Mouse (Mus musculus) hindbrain, embryonic 11.5 days (tissue): ENCODE data around the gene Cuedc1. TPM values are rescaled to one million over a fixed set of nuclear protein-coding genes. Genes with fewer than 3 reads are reported as not detected.

Experiments used
- ATAC-seq: fragments of 200-750 bp; cut with Nextera tagmentation; 2 replicates; pipeline ENCODE4 v1.8.0; 2017; ENCODE audit warnings: mild to moderate bottlenecking, moderate TSS enrichment, moderate library complexity; ENCODE audit not compliant: low FRiP score
- DNase-seq: peaks from one replicate; pipeline ENCODE4 v3.0.0-alpha.2; 2015; ENCODE audit warnings: low spot score
- H3K27ac ChIP-seq: fragments of 300-500 bp; sonication (generic); 2 replicates; pipeline ENCODE4 v1.5.1; 2014; ENCODE audit warnings: mild to moderate bottlenecking, low read depth, low read length
- H3K27me3 ChIP-seq: fragments of 300-500 bp; sonication (generic); 2 replicates; pipeline ENCODE4 v1.6.1; 2014; ENCODE audit warnings: mild to moderate bottlenecking, low read length, moderate library complexity, mixed read lengths; ENCODE audit not compliant: control insufficient read depth, insufficient read depth
- H3K36me3 ChIP-seq: fragments of 300-500 bp; sonication (generic); 2 replicates; pipeline ENCODE4 v1.6.1; 2014; ENCODE audit warnings: mild to moderate bottlenecking, low read length, moderate library complexity, mixed read lengths; ENCODE audit not compliant: control insufficient read depth, insufficient read depth
- H3K4me1 ChIP-seq: fragments of 300-500 bp; sonication (generic); replicated peaks from 2 replicates; pipeline ENCODE4 v1.6.1; 2014; ENCODE audit warnings: low read length, mixed read lengths; ENCODE audit not compliant: control insufficient read depth, insufficient read depth
- H3K4me2 ChIP-seq: fragments of 300-500 bp; sonication (generic); replicated peaks from 2 replicates; pipeline ENCODE4 v1.6.1; 2014; ENCODE audit warnings: mild to moderate bottlenecking, low read depth, low read length
- H3K4me3 ChIP-seq: fragments of 300-500 bp; sonication (generic); 2 replicates; pipeline ENCODE4 v1.5.1; 2014; ENCODE audit warnings: low read depth, low read length
- H3K9ac ChIP-seq: fragments of 300-500 bp; sonication (generic); 2 replicates; pipeline ENCODE4 v1.6.1; 2014; ENCODE audit warnings: low read depth, low read length
- H3K9me3 ChIP-seq: fragments of 300-500 bp; sonication (generic); 2 replicates; pipeline ENCODE4 v1.6.1; 2016; ENCODE audit warnings: low read length; ENCODE audit not compliant: control insufficient read depth
- whole genome bisulfite sequencing: fragments of 180-500 bp; shearing (Covaris S2); extraction: QIAGEN DNeasy Blood & Tissue Kit; methylation state at CpG from one replicate; pipeline ENCODE4 v1.1.7; 2014; 5-methylcytosine and 5-hydroxymethylcytosine counted together
- polyA plus RNA-seq: library from polyadenylated mRNA; unstranded; fragments of >200 nt; fragmentation: Nextera tagmentation; extraction: Ambion mirVana; gene quantifications from 2 replicates; pipeline ENCODE4 v1.2.1, GENCODE M21; 2014

The Cuedc1 gene
- polyA plus RNA-seq, 1 experiment from 2014 or later, result 17.6 TPM

GRCm38 (mm10) chr11:88073343-88073875 is 24.4 kb upstream of the Cuedc1 start:
- DNase-seq, result no peak
- Histone ChIP-seq H3K4me1 (0 out of 2 replicates have a peak, but pooled peaks cover 8% of the 10 kb centered on the region), H3K4me2 (no peak overlapping the region), H3K9me3 (no peaks in the 10 kb centered on the region), H3K27ac (no peak overlapping the region), H3K4me3 (no peak overlapping the region), H3K27me3 (no peaks in the 10 kb centered on the region), H3K9ac (no peak overlapping the region), H3K36me3 (peaks cover 3% of the 10 kb centered on the region; the same call in 1 of the 2 replicates)
- 91% methylated on average over 14 of the region's 14 CpGs for WGBS
- no peak for ATAC-seq

GRCm38 (mm10) chr11:88075701-88076100 is 22.2 kb upstream of the Cuedc1 start:
- no peak overlapping the region for H3K27ac ChIP-seq
- H3K9ac ChIP-seq, result no peak overlapping the region
- no peak overlapping the region for H3K4me3 ChIP-seq
- DNase-seq, result no peak
- no peak for ATAC-seq
- peaks cover 14% of the 10 kb centered on the region; the same call in 1 of the 2 replicates for H3K36me3 ChIP-seq
- H3K4me1 ChIP-seq, result 0 out of 2 replicates have a peak, but pooled peaks cover 5% of the 10 kb centered on the region
- WGBS, result 62% methylated on average over 1 of the region's 1 CpGs
- H3K9me3 ChIP-seq, result no peaks in the 10 kb centered on the region
- no peak overlapping the region for H3K4me2 ChIP-seq
- H3K27me3 ChIP-seq, result no peaks in the 10 kb centered on the region

- no peak for DNase-seq
- H3K4me2 ChIP-seq, result no peak overlapping the region
- no peak for ATAC-seq
- peaks cover 16% of the 10 kb centered on the region; the same call in 1 of the 2 replicates for H3K36me3 ChIP-seq
- H3K9me3 ChIP-seq, result no peaks in the 10 kb centered on the region
- 81% methylated on average over 1 of the region's 1 CpGs for WGBS
- no peak overlapping the region for H3K27ac ChIP-seq
- H3K9ac ChIP-seq, result no peak overlapping the region
- H3K27me3 ChIP-seq, result no peaks in the 10 kb centered on the region
- H3K4me1 ChIP-seq, result 0 out of 2 replicates have a peak, but pooled peaks cover 3% of the 10 kb centered on the region
- no peak overlapping the region for H3K4me3 ChIP-seq
Measured at GRCm38 (mm10) chr11:88076394-88076793, 21.5 kb upstream of the Cuedc1 start.

- no peaks in the 10 kb centered on the region for H3K9me3 ChIP-seq
- WGBS, result 76% methylated on average over 6 of the region's 6 CpGs
- H3K4me3 ChIP-seq, result no peak overlapping the region
- H3K4me1 ChIP-seq, result peaks cover 4% of the 10 kb centered on the region; the same call in 1 of the 2 replicates
- H3K27me3 ChIP-seq, result no peaks in the 10 kb centered on the region
- H3K9ac ChIP-seq, result no peak overlapping the region
- no peak for DNase-seq
- H3K4me2 ChIP-seq, result no peak overlapping the region
- ATAC-seq, result no peak
- H3K27ac ChIP-seq, result no peak overlapping the region
- H3K36me3 ChIP-seq, result 0 out of 2 replicates have a peak, but pooled peaks cover 10% of the 10 kb centered on the region
Measured at GRCm38 (mm10) chr11:88083699-88084098, 14.2 kb upstream of the Cuedc1 start.

GRCm38 (mm10) chr11:88086737-88087627 is 10.9 kb upstream of the Cuedc1 start:
- Histone ChIP-seq H3K36me3 (no peaks in the 10 kb centered on the region), H3K4me2 (peak overlapping the region; percentile 48), H3K27ac (peak overlapping the region; percentile 66; the same call in 1 of the 2 replicates), H3K27me3 (no peaks in the 10 kb centered on the region), H3K9me3 (no peaks in the 10 kb centered on the region), H3K9ac (peak overlapping the region; percentile 12; the same call in 1 of the 2 replicates), H3K4me1 (peaks cover 4% of the 10 kb centered on the region; the same call in 1 of the 2 replicates), H3K4me3 (peak overlapping the region; percentile 22)
- ATAC-seq (peak; percentile 96), DNase-seq (peak; percentile 95)
- 8% methylated on average over 25 of the region's 25 CpGs for WGBS

GRCm38 (mm10) chr11:88089150-88089549 is 8.7 kb upstream of the Cuedc1 start:
- no peak for DNase-seq
- 63% methylated on average over 5 of the region's 5 CpGs for WGBS
- Histone ChIP-seq H3K36me3 (no peaks in the 10 kb centered on the region), H3K4me1 (peaks cover 4% of the 10 kb centered on the region; the same call in 1 of the 2 replicates), H3K4me3 (no peak overlapping the region), H3K9ac (no peak overlapping the region), H3K27ac (no peak overlapping the region), H3K4me2 (no peak overlapping the region), H3K27me3 (no peaks in the 10 kb centered on the region), H3K9me3 (no peaks in the 10 kb centered on the region)
- ATAC-seq, result no peak

GRCm38 (mm10) chr11:88090293-88090692 is 7.6 kb upstream of the Cuedc1 start:
- no peaks in the 10 kb centered on the region for H3K27me3 ChIP-seq
- H3K9ac ChIP-seq, result no peak overlapping the region
- H3K9me3 ChIP-seq, result no peaks in the 10 kb centered on the region
- no peak overlapping the region for H3K4me2 ChIP-seq
- WGBS, result 83% methylated on average over 5 of the region's 5 CpGs
- H3K4me1 ChIP-seq, result peaks cover 4% of the 10 kb centered on the region; the same call in 1 of the 2 replicates
- no peaks in the 10 kb centered on the region for H3K36me3 ChIP-seq
- H3K27ac ChIP-seq, result no peak overlapping the region
- ATAC-seq (no peak), DNase-seq (no peak)
- no peak overlapping the region for H3K4me3 ChIP-seq

- H3K27me3 ChIP-seq, result no peaks in the 10 kb centered on the region
- H3K4me3 ChIP-seq, result no peak overlapping the region
- no peak for DNase-seq
- no peak overlapping the region for H3K4me2 ChIP-seq
- H3K9ac ChIP-seq, result no peak overlapping the region
- no peaks in the 10 kb centered on the region for H3K9me3 ChIP-seq
- H3K36me3 ChIP-seq, result no peaks in the 10 kb centered on the region
- H3K27ac ChIP-seq, result no peak overlapping the region
- 97% methylated on average over 1 of the region's 1 CpGs for WGBS
- ATAC-seq, result no peak
- H3K4me1 ChIP-seq, result 0 out of 2 replicates have a peak, but pooled peaks cover 4% of the 10 kb centered on the region
Measured at GRCm38 (mm10) chr11:88091949-88092348, 5.9 kb upstream of the Cuedc1 start.
